In genomic region chr4:130795970-130796369, GRCm38 (mm10) we compare ENCODE assay signal across 20 mouse cellular contexts. TPM values are rescaled to one million over a fixed set of nuclear protein-coding genes. Genes with fewer than 3 reads are reported as not detected.
DNase-seq lines count a peak whose midpoint lies in the region; ATAC-seq and TF ChIP-seq lines count a peak whose summit lies in the region.
"Had no signal": no experiment of that assay in that cellular context is flagged by ENCODE, and none has a peak within 500 bp of the region (broad histone marks: within the 10 kb centered on the region; RNA-seq: fewer than 3 reads in every experiment).

No protein-coding gene starts in this region.

- H3K36me3 ChIP-seq in liver, adult 2 months (ENCODE audit: control insufficient read depth, insufficient read depth, low read length): no peaks in the 10 kb centered on the region
- H3K36me3 ChIP-seq in liver, embryonic 11.5 days (ENCODE audit: control insufficient read depth, insufficient read depth, low read length): no peaks in the 10 kb centered on the region
- H3K36me3 ChIP-seq in C2C12 (ENCODE audit: control insufficient read depth, insufficient read depth): no peaks in the 10 kb centered on the region
- H3K36me3 ChIP-seq in limb, embryonic 14.5 days (ENCODE audit: control insufficient read depth, insufficient read depth, low read length): no peaks in the 10 kb centered on the region
- H3K36me3 ChIP-seq: embryonic facial prominence, embryonic 12.5 days; limb, embryonic 13.5 days; neural tube, embryonic 13.5 days had no signal

- H3K79me3 ChIP-seq in C2C12 (ENCODE audit: low read depth): peaks cover 17% of the 10 kb centered on the region

- no peaks in the 10 kb centered on the region for H3K9me3 ChIP-seq in liver, embryonic 11.5 days (ENCODE audit: control insufficient read depth, low read length)
- H3K9me3 ChIP-seq in limb, embryonic 14.5 days (ENCODE audit: control insufficient read depth, low read length): no peaks in the 10 kb centered on the region
- H3K9me3 ChIP-seq: embryonic facial prominence, embryonic 12.5 days; limb, embryonic 13.5 days; neural tube, embryonic 13.5 days had no signal

- no peak for TF ChIP-seq POLR2A in liver, adult 2 months (IDR thresholded peaks at IDR 0.05; ENCODE audit: extremely low read depth, insufficient read depth, low read length)
- no peak for TF ChIP-seq POLR2A in limb, embryonic 14.5 days (IDR thresholded peaks at IDR 0.05; ENCODE audit: borderline replicate concordance, extremely low read depth, insufficient read depth, insufficient read length)

- peak overlapping the region; percentile 20 for H3ac ChIP-seq in C2C12 (ENCODE audit: control insufficient read depth, insufficient read length, low read depth)

- no peak for TF ChIP-seq CTCF in liver, adult 2 months (IDR thresholded peaks at IDR 0.05; ENCODE audit: low read depth, low read length)
- TF ChIP-seq CTCF in C2C12 (IDR thresholded peaks at IDR 0.05; ENCODE audit: control insufficient read depth, insufficient read depth, insufficient read length): no peak

- H3K27ac ChIP-seq in liver, adult 2 months (replicated peaks; ENCODE audit: insufficient read depth, low read depth, low read length): peak overlapping the region; percentile 49
- no peak overlapping the region for H3K27ac ChIP-seq in liver, embryonic 11.5 days (ENCODE audit: low read depth, low read length)
- 0 out of 2 replicates have a peak overlapping the region, but pooled peaks have one; percentile 1 for H3K27ac ChIP-seq in limb, embryonic 14.5 days (replicated peaks; ENCODE audit: low read depth, low read length)
- H3K27ac ChIP-seq: embryonic facial prominence, embryonic 12.5 days; limb, embryonic 13.5 days; neural tube, embryonic 13.5 days had no signal

- peak; percentile 61 for DNase-seq in adrenal gland, adult 2 months
- DNase-seq in adrenal gland, postnatal 14 days: no peak
- DNase-seq in liver, adult 2 months (ENCODE audit: extremely low read depth, low read depth, low spot score): no peak
- DNase-seq in liver, embryonic 11.5 days (ENCODE audit: low spot score): no peak
- DNase-seq in limb, embryonic 14.5 days (ENCODE audit: low spot score): no peak
- no peak for DNase-seq in frontal cortex, postnatal 36 days (ENCODE audit: low spot score in 2 of 2)
- DNase-seq: adrenal gland, postnatal 25 days; cerebellum, adult 9-10 months; gastrocnemius, postnatal 36 days; heart, postnatal 14 days; layer of hippocampus, adult 9-11 months; lung, embryonic 14.5 days; lung, postnatal 4 days; thymus, postnatal 36 days had no signal

- no peaks in the 10 kb centered on the region for H3K27me3 ChIP-seq in liver, adult 2 months (ENCODE audit: control insufficient read depth, insufficient read depth, low read length)
- peaks cover 40% of the 10 kb centered on the region for H3K27me3 ChIP-seq in liver, embryonic 11.5 days (replicated peaks; ENCODE audit: control insufficient read depth, insufficient read depth, low read length)
- H3K27me3 ChIP-seq in C2C12 (ENCODE audit: control insufficient read depth, insufficient read depth, insufficient read length): no peaks in the 10 kb centered on the region
- no peaks in the 10 kb centered on the region for H3K27me3 ChIP-seq in limb, embryonic 14.5 days (ENCODE audit: control insufficient read depth, insufficient read depth, low read length)
- H3K27me3 ChIP-seq: embryonic facial prominence, embryonic 12.5 days; limb, embryonic 13.5 days had no signal

- WGBS in liver, adult 2 months: 70% methylated on average over 6 of the region's 6 CpGs
- WGBS in liver, embryonic 11.5 days: 71% methylated on average over 6 of the region's 6 CpGs
- 82% methylated on average over 6 of the region's 6 CpGs for WGBS in limb, embryonic 14.5 days

- no peak overlapping the region for H3K4me2 ChIP-seq in liver, embryonic 11.5 days
- no peak overlapping the region for H3K4me2 ChIP-seq in limb, embryonic 14.5 days (replicated peaks; ENCODE audit: low read depth, low read length, severe bottlenecking)
- H3K4me2 ChIP-seq: embryonic facial prominence, embryonic 12.5 days; heart, embryonic 11.5 days; lung, embryonic 14.5 days; neural tube, embryonic 13.5 days had no signal

- peaks cover 9% of the 10 kb centered on the region; the same call in 1 of the 2 replicates for H3K79me2 ChIP-seq in liver, adult 2 months (ENCODE audit: control insufficient read depth, insufficient read depth, low read length)
- H3K79me2 ChIP-seq in C2C12 (ENCODE audit: control insufficient read depth, insufficient read depth): peaks cover 75% of the 10 kb centered on the region

- no peak for ATAC-seq in liver, embryonic 11.5 days (replicated peaks; ENCODE audit: low FRiP score)
- no peak for ATAC-seq in limb, embryonic 14.5 days (ENCODE audit: low FRiP score, low read depth)
- no peak for ATAC-seq in erythroid progenitor cell, adult 5-6 weeks (replicated peaks; ENCODE audit: low FRiP score, poor library complexity, severe bottlenecking)

- H3K9ac ChIP-seq in liver, adult 2 months (ENCODE audit: low read depth, low read length): peak overlapping the region; percentile 42; the same call in 1 of the 2 replicates
- H3K9ac ChIP-seq in liver, embryonic 11.5 days (ENCODE audit: low read depth, low read length): no peak overlapping the region
- H3K9ac ChIP-seq in limb, embryonic 14.5 days (ENCODE audit: low read depth, low read length, severe bottlenecking): no peak overlapping the region
- H3K9ac ChIP-seq: embryonic facial prominence, embryonic 12.5 days; limb, embryonic 13.5 days; lung, embryonic 14.5 days; neural tube, embryonic 13.5 days had no signal

- peaks cover 10% of the 10 kb centered on the region; the same call in 1 of the 2 replicates for H3K4me1 ChIP-seq in liver, adult 2 months (ENCODE audit: control insufficient read depth, insufficient read depth, low read length)
- H3K4me1 ChIP-seq in liver, embryonic 11.5 days (replicated peaks; ENCODE audit: control insufficient read depth, insufficient read depth, low read length): peaks cover 16% of the 10 kb centered on the region; the same call in 1 of the 2 replicates
- peaks cover 36% of the 10 kb centered on the region for H3K4me1 ChIP-seq in limb, embryonic 14.5 days (ENCODE audit: control insufficient read depth, insufficient read depth, low read length)

- no peak overlapping the region for H3K4me3 ChIP-seq in liver, adult 2 months (ENCODE audit: insufficient read depth, low read depth, low read length)
- no peak overlapping the region for H3K4me3 ChIP-seq in liver, embryonic 11.5 days (ENCODE audit: low read depth, low read length)
- no peak overlapping the region for H3K4me3 ChIP-seq in C2C12 (ENCODE audit: insufficient read depth, poor library complexity, severe bottlenecking)
- H3K4me3 ChIP-seq in limb, embryonic 14.5 days (replicated peaks; ENCODE audit: low read length): no peak overlapping the region
- H3K4me3 ChIP-seq: embryonic facial prominence, embryonic 12.5 days; limb, embryonic 13.5 days; neural tube, embryonic 13.5 days had no signal

TF ChIP-seq in C2C12, 6 proteins besides CTCF, POLR2A, EP300 and RAD21:
- no peak for TF ChIP-seq MYOG (IDR thresholded peaks at IDR 0.05; ENCODE audit: control insufficient read depth, extremely low read depth, insufficient read length)
- TF ChIP-seq CEBPB (IDR thresholded peaks at IDR 0.05; ENCODE audit: low read depth): no peak
- no peak for TF ChIP-seq MYOD1 (IDR thresholded peaks at IDR 0.05; ENCODE audit: control insufficient read depth, insufficient read length, low read depth)
- no peak for TF ChIP-seq MAX (IDR thresholded peaks at IDR 0.05)
- no peak for TF ChIP-seq FOSL1 (IDR thresholded peaks at IDR 0.05; ENCODE audit: insufficient read depth, low read length, poor library complexity, severe bottlenecking)
- TF ChIP-seq USF1 (IDR thresholded peaks at IDR 0.05; ENCODE audit: low read depth): no peak
TF ChIP-seq in C2C12: peak in this region for 0.

RNA-seq across cellular contexts. Expression of gene Sdc3, which starts 3.6 kb away (rescaled TPM):
- total RNA-seq in adrenal gland, adult 2 months (2021): 100 to 1,000 TPM; 324 to 579 TPM
- polyA plus RNA-seq in adrenal gland, adult 2 months (2012; rRNA removed): 702 and 1,082 TPM in 2 replicates
- 233 and 245 TPM in 2 replicates for total RNA-seq in adrenal gland, postnatal 14 days (2021)
- 11.1 and 18.1 TPM in 2 replicates for total RNA-seq in liver, adult 2 months (2014; rRNA removed)
- polyA plus RNA-seq in liver, adult 2 months (2012; rRNA removed): 23.2 and 37.1 TPM in 2 replicates
- 11.4 and 12.1 TPM in 2 replicates for polyA plus RNA-seq in liver, embryonic 11.5 days (2014; fragmentation: Nextera tagmentation; extraction: Ambion mirVana)
- 63.6 TPM for polyA plus RNA-seq in C2C12 (2012; fragmentation: generic; extraction: Trizol)
- 89.5 and 146 TPM in 2 replicates for polyA plus RNA-seq in limb, embryonic 14.5 days (2012; rRNA removed)
- polyA plus RNA-seq in limb, embryonic 14.5 days (2014; fragmentation: Nextera tagmentation; extraction: Ambion mirVana): 35.4 and 41.1 TPM in 2 replicates
- 25.9 and 31.0 TPM in 2 replicates for total RNA-seq in erythroid progenitor cell, adult 5-6 weeks (2015; ENCODE audit: low replicate concordance)
- 9.9 and 13.7 TPM in 2 replicates for total RNA-seq in erythroid progenitor cell, adult 5-6 weeks (2017; ENCODE audit: low replicate concordance)
